ENCODE assay signal across 35 mouse cellular contexts in the genomic region with DNA sequence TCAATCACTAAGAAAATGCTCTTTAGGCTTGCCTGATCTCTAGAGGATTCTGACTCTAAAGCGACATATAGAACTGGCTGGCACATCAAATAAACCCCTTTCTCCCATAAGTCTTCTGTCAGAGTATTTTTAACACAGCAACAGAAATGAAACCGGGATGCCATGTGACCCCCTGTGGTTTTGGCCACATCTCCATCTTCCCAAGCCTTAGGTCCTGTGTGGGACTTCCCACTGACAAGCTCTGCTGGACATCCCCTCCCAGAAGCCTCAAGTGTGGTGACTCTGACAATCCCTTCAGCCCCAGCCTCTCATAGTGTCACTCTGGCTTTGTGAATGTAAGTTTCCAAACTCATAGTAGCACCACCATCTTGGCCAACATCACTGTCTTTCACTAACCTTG. TPM values are rescaled to one million over a fixed set of nuclear protein-coding genes. Genes with fewer than 3 reads are reported as not detected.
DNase-seq lines count a peak whose midpoint lies in the region; ATAC-seq and TF ChIP-seq lines count a peak whose summit lies in the region.
"Had no signal": no experiment of that assay in that cellular context is flagged by ENCODE, and none has a peak within 500 bp of the region (broad histone marks: within the 10 kb centered on the region; RNA-seq: fewer than 3 reads in every experiment).

No protein-coding gene starts in this region.

- H3K4me1 ChIP-seq in spleen, adult 2 months (ENCODE audit: control insufficient read depth, insufficient read depth, insufficient read length), result peaks cover 36% of the 10 kb centered on the region; the same call in 1 of the 2 replicates
- H3K4me1 ChIP-seq in megakaryocyte, embryonic 14.5 days, result peaks cover 81% of the 10 kb centered on the region
- H3K4me1 ChIP-seq: embryonic facial prominence, embryonic 13.5 days; hindbrain, embryonic 12.5 days; hindbrain, embryonic 15.5 days had no signal

- peak overlapping the region; percentile 60 for H3K27ac ChIP-seq in spleen, adult 2 months (ENCODE audit: insufficient read depth, low read length)
- H3K27ac ChIP-seq: embryonic facial prominence, embryonic 10.5 days; embryonic facial prominence, embryonic 13.5 days; gastrocnemius, adult 2 months; heart, adult 2 months; hindbrain, embryonic 12.5 days; hindbrain, embryonic 15.5 days had no signal

- H3K27me3 ChIP-seq in spleen, adult 2 months (ENCODE audit: control insufficient read depth, insufficient read depth, low read length), result no peaks in the 10 kb centered on the region
- no peaks in the 10 kb centered on the region for H3K27me3 ChIP-seq in megakaryocyte, embryonic 14.5 days (replicated peaks)
- H3K27me3 ChIP-seq: embryonic facial prominence, embryonic 13.5 days; hindbrain, embryonic 12.5 days; hindbrain, embryonic 15.5 days had no signal

- DNase-seq in spleen, adult 2 months (ENCODE audit: low read depth in 1 of 2, low spot score in 2 of 2), result no peak
- no peak for DNase-seq in spleen, adult 12 weeks (ENCODE audit: low spot score)
- no peak for DNase-seq in thymus, postnatal 25 days
- DNase-seq: adrenal gland, postnatal 10 days; adrenal gland, postnatal 36 days; B cell, adult 2 months; cerebellum, adult 11 months; cerebellum, adult 2 months; cerebellum, adult 9-11 months; cerebellum, postnatal 25 days; embryo, embryonic 11 days; forebrain, postnatal 0 days; gastrocnemius, adult 2 months; gastrocnemius, postnatal 14 days; heart, adult 2 months had no signal

- no peak for TF ChIP-seq POLR2A in spleen, adult 2 months (IDR thresholded peaks at IDR 0.05; ENCODE audit: low read depth, low read length)

- no peak overlapping the region for H3K4me3 ChIP-seq in spleen, adult 2 months (ENCODE audit: extremely low read depth, insufficient read depth, insufficient read length)
- peak overlapping the region; percentile 50 for H3K4me3 ChIP-seq in megakaryocyte, embryonic 14.5 days (replicated peaks)
- H3K4me3 ChIP-seq: embryonic facial prominence, embryonic 10.5 days; embryonic facial prominence, embryonic 13.5 days; gastrocnemius, adult 2 months; heart, adult 2 months; hindbrain, embryonic 12.5 days; hindbrain, embryonic 15.5 days had no signal

- ATAC-seq in granulocyte monocyte progenitor cell, adult 5-6 weeks (replicated peaks; ENCODE audit: poor library complexity, severe bottlenecking), result peak; percentile 52
- ATAC-seq in erythroid progenitor cell, adult 5-6 weeks (replicated peaks; ENCODE audit: low FRiP score, poor library complexity, severe bottlenecking), result no peak
- ATAC-seq in megakaryocyte progenitor cell, adult 5-6 weeks (replicated peaks; ENCODE audit: poor library complexity), result no peak
- ATAC-seq: activated CD4-positive, CD25-positive, alpha-beta regulatory T cell, adult 4 months; forebrain, embryonic 14.5 days; forebrain, postnatal 0 days had no signal

- WGBS in spleen, adult 2 months, result 19% methylated on average over 2 of the region's 2 CpGs

- TF ChIP-seq CTCF in spleen, adult 2 months (IDR thresholded peaks at IDR 0.05; ENCODE audit: extremely low read depth, insufficient read depth, insufficient read length, insufficient replicate concordance), result no peak

- H3K36me3 ChIP-seq in spleen, adult 2 months (ENCODE audit: control insufficient read depth, insufficient read depth, low read length), result no peaks in the 10 kb centered on the region
- peaks cover 95% of the 10 kb centered on the region for H3K36me3 ChIP-seq in megakaryocyte, embryonic 14.5 days (replicated peaks; ENCODE audit: low read length)
- H3K36me3 ChIP-seq: embryonic facial prominence, embryonic 10.5 days; embryonic facial prominence, embryonic 13.5 days; hindbrain, embryonic 12.5 days had no signal

- H3K9me3 ChIP-seq in megakaryocyte, embryonic 14.5 days, result peaks cover 22% of the 10 kb centered on the region
- H3K9me3 ChIP-seq: embryonic facial prominence, embryonic 10.5 days; embryonic facial prominence, embryonic 13.5 days; hindbrain, embryonic 12.5 days; hindbrain, embryonic 15.5 days had no signal

RNA-seq across cellular contexts. Expression of a gene that starts 31.3 kb away (rescaled TPM):
- 23.2 and 29.5 TPM in 2 replicates for polyA plus RNA-seq in spleen, adult 2 months (2012; rRNA removed)
- total RNA-seq in granulocyte monocyte progenitor cell, adult 5-6 weeks (2014; fragmentation: Nextera tagmentation), result 46.5 and 63.5 TPM in 2 replicates
- 39.4 and 53.9 TPM in 2 replicates for total RNA-seq in granulocyte monocyte progenitor cell, adult 5-6 weeks (2017)
- polyA plus RNA-seq in megakaryocyte, embryonic 14.5 days (2012; ENCODE audit: insufficient read depth, low replicate concordance), result 25.6 and 59.2 TPM in 2 replicates
- 4.2 and 5.8 TPM in 2 replicates for total RNA-seq in erythroid progenitor cell, adult 5-6 weeks (2015; ENCODE audit: low replicate concordance)
- 3.9 and 9.5 TPM in 2 replicates for total RNA-seq in erythroid progenitor cell, adult 5-6 weeks (2017; ENCODE audit: low replicate concordance)
- total RNA-seq in megakaryocyte progenitor cell, adult 5-6 weeks (2015), result 23.8 and 27.4 TPM in 2 replicates
- total RNA-seq in megakaryocyte progenitor cell, adult 5-6 weeks (2017), result 29.9 and 47.0 TPM in 2 replicates

RNA-seq across cellular contexts. Expression of a gene that starts 42.0 kb away (rescaled TPM):
- 91.4 and 137 TPM in 2 replicates for polyA plus RNA-seq in spleen, adult 2 months (2012; rRNA removed)
- total RNA-seq in granulocyte monocyte progenitor cell, adult 5-6 weeks (2014; fragmentation: Nextera tagmentation), result 43.8 and 51.8 TPM in 2 replicates
- 17.9 and 30.5 TPM in 2 replicates for total RNA-seq in granulocyte monocyte progenitor cell, adult 5-6 weeks (2017)
- 55.5 and 58.7 TPM in 2 replicates for polyA plus RNA-seq in megakaryocyte, embryonic 14.5 days (2012; ENCODE audit: insufficient read depth, low replicate concordance)
- total RNA-seq in erythroid progenitor cell, adult 5-6 weeks (2015; ENCODE audit: low replicate concordance), result 35.6 and 36.4 TPM in 2 replicates
- total RNA-seq in erythroid progenitor cell, adult 5-6 weeks (2017; ENCODE audit: low replicate concordance), result 21.9 and 36.6 TPM in 2 replicates
- 23.0 and 39.2 TPM in 2 replicates for total RNA-seq in megakaryocyte progenitor cell, adult 5-6 weeks (2015)
- 17.4 and 27.4 TPM in 2 replicates for total RNA-seq in megakaryocyte progenitor cell, adult 5-6 weeks (2017)

RNA-seq across cellular contexts. Expression of a gene that starts 57.1 kb away (rescaled TPM):
- polyA plus RNA-seq in spleen, adult 2 months (2012; rRNA removed), result 27.2 and 36.2 TPM in 2 replicates
- 29.2 and 60.1 TPM in 2 replicates for total RNA-seq in granulocyte monocyte progenitor cell, adult 5-6 weeks (2014; fragmentation: Nextera tagmentation)
- total RNA-seq in granulocyte monocyte progenitor cell, adult 5-6 weeks (2017), result 31.4 and 35.9 TPM in 2 replicates
- 51.4 and 67.9 TPM in 2 replicates for polyA plus RNA-seq in megakaryocyte, embryonic 14.5 days (2012; ENCODE audit: insufficient read depth, low replicate concordance)
- 8.8 and 11.9 TPM in 2 replicates for total RNA-seq in erythroid progenitor cell, adult 5-6 weeks (2015; ENCODE audit: low replicate concordance)
- total RNA-seq in erythroid progenitor cell, adult 5-6 weeks (2017; ENCODE audit: low replicate concordance), result 5.3 and 29.0 TPM in 2 replicates
- total RNA-seq in megakaryocyte progenitor cell, adult 5-6 weeks (2015), result 30.3 and 32.1 TPM in 2 replicates
- total RNA-seq in megakaryocyte progenitor cell, adult 5-6 weeks (2017), result 27.1 and 29.3 TPM in 2 replicates

RNA-seq across cellular contexts. Expression of a gene that starts 58.3 kb away (rescaled TPM):
- polyA plus RNA-seq in spleen, adult 2 months (2012; rRNA removed), result not detected in 2 replicates
- not detected in 2 replicates for total RNA-seq in granulocyte monocyte progenitor cell, adult 5-6 weeks (2014; fragmentation: Nextera tagmentation)
- total RNA-seq in granulocyte monocyte progenitor cell, adult 5-6 weeks (2017), result not detected in 2 replicates
- polyA plus RNA-seq in megakaryocyte, embryonic 14.5 days (2012; ENCODE audit: insufficient read depth, low replicate concordance), result not detected in 2 replicates
- not detected in 2 replicates for total RNA-seq in erythroid progenitor cell, adult 5-6 weeks (2015; ENCODE audit: low replicate concordance)
- total RNA-seq in erythroid progenitor cell, adult 5-6 weeks (2017; ENCODE audit: low replicate concordance), result not detected in 2 replicates
- not detected in 2 replicates for total RNA-seq in megakaryocyte progenitor cell, adult 5-6 weeks (2015)
- total RNA-seq in megakaryocyte progenitor cell, adult 5-6 weeks (2017), result not detected in 2 replicates
- total RNA-seq: adrenal gland, postnatal 10 days; adrenal gland, postnatal 36 days; forebrain, postnatal 0 days; gastrocnemius, adult 2 months; gastrocnemius, postnatal 14 days; gastrocnemius, postnatal 4 days; heart, adult 2 months; heart, postnatal 25 days; hematopoietic stem cell, adult 5-6 weeks; MEL had no signal
- polyA plus RNA-seq: activated CD4-positive, CD25-positive, alpha-beta regulatory T cell, adult 4 months; cerebellum, adult 2 months; cortical plate, adult 2 months; embryonic facial prominence, embryonic 10.5 days; forebrain, embryonic 11.5 days; forebrain, embryonic 14.5 days; forebrain, postnatal 0 days; frontal cortex, adult 2 months; heart, adult 2 months; heart, embryonic 11.5 days; heart, embryonic 14.5 days; heart, postnatal 0 days; hindbrain, embryonic 15.5 days had no signal
